32 mouse cellular contexts compared by ENCODE assay signal in the genomic region with DNA sequence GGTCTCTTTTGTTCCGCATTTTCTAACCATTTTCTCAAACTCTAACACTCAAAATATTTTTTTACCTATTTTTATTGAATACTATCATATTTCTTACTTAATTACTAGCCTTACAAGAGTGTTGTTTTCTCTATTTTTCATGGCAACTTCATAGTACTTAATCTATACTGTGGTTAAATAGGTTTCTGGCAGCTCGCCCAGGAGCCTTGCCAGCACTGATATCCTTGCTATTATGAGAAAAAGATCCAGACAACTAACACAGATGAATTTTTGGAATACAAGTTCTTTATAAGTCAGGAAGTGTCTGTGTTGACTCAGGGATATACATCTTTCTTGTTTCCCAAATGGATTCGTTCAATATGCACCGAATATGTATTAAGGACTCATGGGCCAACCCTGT.
DNase-seq lines count a peak whose midpoint lies in the region; ATAC-seq and TF ChIP-seq lines count a peak whose summit lies in the region.
"Had no signal": no experiment of that assay in that cellular context is flagged by ENCODE, and none has a peak within 500 bp of the region (broad histone marks: within the 10 kb centered on the region; RNA-seq: fewer than 3 reads in every experiment).

No protein-coding gene starts in this region.

- no peak overlapping the region for H3K9ac ChIP-seq in hindbrain, postnatal 0 days (replicated peaks; ENCODE audit: low read length)
- no peak overlapping the region for H3K9ac ChIP-seq in hindbrain, embryonic 12.5 days
- H3K9ac ChIP-seq: intestine, embryonic 15.5 days; liver, embryonic 12.5 days; liver, postnatal 0 days; neural tube, embryonic 13.5 days; stomach, embryonic 15.5 days had no signal

- no peak for TF ChIP-seq POLR2A in brain, embryonic 14.5 days (IDR thresholded peaks at IDR 0.05; ENCODE audit: borderline replicate concordance, extremely low read depth, insufficient read depth, insufficient read length, poor library complexity, severe bottlenecking)

- WGBS in hindbrain, postnatal 0 days, result 89% methylated on average over 4 of the region's 4 CpGs
- WGBS in hindbrain, embryonic 12.5 days, result 90% methylated on average over 4 of the region's 4 CpGs

- H3K4me1 ChIP-seq in hindbrain, postnatal 0 days (ENCODE audit: insufficient read depth, low read length), result no peaks in the 10 kb centered on the region
- H3K4me1 ChIP-seq in hindbrain, embryonic 12.5 days, result 0 out of 2 replicates have a peak, but pooled peaks cover 3% of the 10 kb centered on the region
- H3K4me1 ChIP-seq: hindbrain, embryonic 10.5 days; intestine, embryonic 15.5 days; liver, embryonic 12.5 days; stomach, embryonic 15.5 days had no signal

- H3K9me3 ChIP-seq in hindbrain, postnatal 0 days (ENCODE audit: low read length), result no peaks in the 10 kb centered on the region
- no peaks in the 10 kb centered on the region for H3K9me3 ChIP-seq in hindbrain, embryonic 12.5 days (replicated peaks)
- H3K9me3 ChIP-seq: forebrain, embryonic 10.5 days; hindbrain, embryonic 10.5 days; intestine, embryonic 15.5 days; liver, embryonic 12.5 days; neural tube, embryonic 13.5 days; stomach, embryonic 15.5 days had no signal

- peak; percentile 10 for DNase-seq in hindbrain, postnatal 0 days (ENCODE audit: low spot score)
- peak; percentile 13 for DNase-seq in right cerebral cortex, postnatal 4 days
- DNase-seq in right cerebral cortex, adult 18-20 months, result no peak
- peak; percentile 26 for DNase-seq in brain, embryonic 14.5 days (ENCODE audit: low read depth)
- no peak for DNase-seq in layer of hippocampus, adult 8-10 months (ENCODE audit: low spot score in 2 of 2)
- no peak for DNase-seq in natural killer cell, adult 2 months (ENCODE audit: low spot score in 2 of 2)
- DNase-seq: adrenal gland, postnatal 10 days; B cell, adult 2 months; cerebellum, adult 2 months; heart, postnatal 14 days; kidney, adult 2 months; kidney, postnatal 4 days; layer of hippocampus, postnatal 36 days; liver, postnatal 0 days; right cerebral cortex, postnatal 14 days; thymus, postnatal 14 days had no signal

- H3K27ac ChIP-seq in hindbrain, postnatal 0 days, result no peak overlapping the region
- H3K27ac ChIP-seq in hindbrain, embryonic 12.5 days, result no peak overlapping the region
- H3K27ac ChIP-seq: forebrain, embryonic 10.5 days; hindbrain, embryonic 10.5 days; intestine, embryonic 15.5 days; kidney, postnatal 0 days; liver, embryonic 12.5 days; macrophage; neural tube, embryonic 13.5 days; stomach, embryonic 15.5 days had no signal

- no peaks in the 10 kb centered on the region for H3K36me3 ChIP-seq in hindbrain, postnatal 0 days (ENCODE audit: insufficient read depth, low read length)
- no peaks in the 10 kb centered on the region for H3K36me3 ChIP-seq in hindbrain, embryonic 12.5 days
- H3K36me3 ChIP-seq: forebrain, embryonic 10.5 days; hindbrain, embryonic 10.5 days; intestine, embryonic 15.5 days; liver, embryonic 12.5 days; neural tube, embryonic 13.5 days; stomach, embryonic 15.5 days had no signal

- TF ChIP-seq CTCF in hindbrain, postnatal 0 days (IDR thresholded peaks at IDR 0.05; ENCODE audit: low read depth), result no peak
- TF ChIP-seq CTCF in brain, embryonic 14.5 days (IDR thresholded peaks at IDR 0.05; ENCODE audit: borderline replicate concordance, extremely low read depth, insufficient read depth, insufficient read length), result no peak

- no peak overlapping the region for H3K4me2 ChIP-seq in hindbrain, postnatal 0 days (ENCODE audit: low read depth, low read length)
- H3K4me2 ChIP-seq in hindbrain, embryonic 12.5 days (replicated peaks), result no peak overlapping the region
- H3K4me2 ChIP-seq: intestine, embryonic 15.5 days; liver, embryonic 12.5 days; midbrain, embryonic 11.5 days; neural tube, embryonic 13.5 days; stomach, embryonic 15.5 days had no signal

- no peaks in the 10 kb centered on the region for H3K27me3 ChIP-seq in hindbrain, postnatal 0 days (ENCODE audit: insufficient read depth, low read length)
- no peaks in the 10 kb centered on the region for H3K27me3 ChIP-seq in hindbrain, embryonic 12.5 days
- H3K27me3 ChIP-seq: intestine, embryonic 15.5 days; liver, embryonic 12.5 days; neural tube, embryonic 13.5 days; Patski; stomach, embryonic 15.5 days had no signal

- ATAC-seq in hindbrain, postnatal 0 days, result no peak
- ATAC-seq in hindbrain, embryonic 12.5 days (ENCODE audit: low FRiP score), result no peak
- ATAC-seq: forebrain, embryonic 16.5 days; hindbrain, embryonic 16.5 days; intestine, embryonic 15.5 days; liver, embryonic 12.5 days; liver, postnatal 0 days; lung, postnatal 0 days; midbrain, embryonic 16.5 days; Patski had no signal

- no peak overlapping the region for H3K4me3 ChIP-seq in hindbrain, postnatal 0 days (ENCODE audit: low read length)
- H3K4me3 ChIP-seq in hindbrain, embryonic 12.5 days, result no peak overlapping the region
- H3K4me3 ChIP-seq: forebrain, embryonic 10.5 days; hindbrain, embryonic 10.5 days; intestine, embryonic 15.5 days; liver, embryonic 12.5 days; myocyte; neural tube, embryonic 13.5 days; stomach, embryonic 15.5 days had no signal

Comparison
In these comparisons a context has a peak if more than half of its experiments do, and no peak if none do; other contexts are left out.
1. DNase-seq: peak in hindbrain, postnatal 0 days (single experiment), right cerebral cortex, postnatal 4 days (single experiment) and brain, embryonic 14.5 days (single experiment); none in right cerebral cortex, adult 18-20 months (single experiment), layer of hippocampus, adult 8-10 months (0 of 2) and natural killer cell, adult 2 months (0 of 2).